Comparison of ENCODE assay signal across 8 mouse cellular contexts in genomic region chr2:120710154-120710553, GRCm38 (mm10).
"Had no signal": no experiment of that assay in that cellular context is flagged by ENCODE, and none has a peak within 500 bp of the region (broad histone marks: within the 10 kb centered on the region; RNA-seq: fewer than 3 reads in every experiment).

No protein-coding gene starts in this region.

- DNase-seq: kidney, adult 11 months; kidney, adult 9 months; kidney, postnatal 4 days; left cerebral cortex, postnatal 4 days; lung, adult 18-20 months; lung, postnatal 36 days; midbrain, embryonic 14.5 days; right cerebral cortex, postnatal 14 days had no signal
